Mouse (Mus musculus) spleen, embryonic (tissue): ENCODE results near the gene 3110009E18Rik.

Source experiments
- CTCF ChIA-PET: fragments of 350-600 bp; sonication (Branson Sonifier 250); formaldehyde crosslinking; loops from one replicate; lab custom pipeline; 2022; lab: Charles Lee

Gene 3110009E18Rik

GRCm38 (mm10) chr1:120138923-120139540, 18.0 kb downstream of the 3110009E18Rik start:
- CTCF ChIA-PET = no interaction called here

DNA sequence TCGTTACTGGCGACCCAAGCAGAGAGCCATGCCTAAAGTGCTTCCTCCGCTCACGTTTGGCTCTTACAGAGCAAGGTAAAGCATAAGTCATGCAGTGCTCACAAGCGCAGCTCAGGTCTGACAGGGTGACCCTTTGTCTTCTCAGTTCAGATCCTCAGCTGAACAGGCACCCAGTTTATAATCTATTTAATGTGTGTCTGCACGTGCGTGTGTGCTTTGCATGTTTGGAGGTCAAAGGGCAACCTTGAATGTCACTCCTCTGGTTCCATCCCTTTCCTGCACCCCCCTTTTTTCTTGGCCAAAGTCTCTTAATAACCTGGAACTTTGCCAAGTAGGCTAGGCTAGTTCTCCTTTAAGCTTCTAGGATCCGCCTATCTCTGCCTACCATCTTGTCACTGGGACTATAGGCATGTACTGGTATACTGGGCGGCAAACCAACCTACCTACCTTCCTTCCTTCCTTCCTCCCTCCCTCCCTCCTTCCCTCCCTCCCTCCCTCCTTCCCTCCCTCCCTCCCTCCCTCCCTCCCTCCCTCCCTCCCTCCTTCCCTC, 19.2 kb downstream of the 3110009E18Rik start:
- CTCF ChIA-PET = no interaction called here

DNA sequence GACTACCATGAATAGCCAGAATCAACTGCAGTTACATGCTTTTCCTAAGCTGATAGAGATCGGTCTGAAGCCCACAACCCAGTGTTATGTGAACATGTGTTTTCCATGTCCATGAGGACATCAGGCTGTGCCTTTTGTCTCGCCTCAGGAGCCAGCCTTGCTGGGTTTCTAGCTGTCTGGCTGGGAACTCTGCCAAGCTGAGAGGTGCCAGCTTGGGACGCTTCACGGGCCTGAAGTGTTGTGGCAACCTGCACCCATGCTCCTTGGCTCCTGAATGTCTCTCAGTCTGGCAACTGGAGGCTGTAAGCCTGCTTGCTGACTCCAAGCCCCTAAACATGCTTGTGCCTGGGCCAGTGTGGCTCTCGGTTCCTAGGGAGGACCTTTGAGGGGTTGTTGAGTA, 21.6 kb downstream of the 3110009E18Rik start:
- CTCF ChIA-PET = no interaction called here

- CTCF ChIA-PET = no interaction called here
These were observed 24.7 kb downstream of the 3110009E18Rik start for GRCm38 (mm10) chr1:120145527-120146216.

DNA sequence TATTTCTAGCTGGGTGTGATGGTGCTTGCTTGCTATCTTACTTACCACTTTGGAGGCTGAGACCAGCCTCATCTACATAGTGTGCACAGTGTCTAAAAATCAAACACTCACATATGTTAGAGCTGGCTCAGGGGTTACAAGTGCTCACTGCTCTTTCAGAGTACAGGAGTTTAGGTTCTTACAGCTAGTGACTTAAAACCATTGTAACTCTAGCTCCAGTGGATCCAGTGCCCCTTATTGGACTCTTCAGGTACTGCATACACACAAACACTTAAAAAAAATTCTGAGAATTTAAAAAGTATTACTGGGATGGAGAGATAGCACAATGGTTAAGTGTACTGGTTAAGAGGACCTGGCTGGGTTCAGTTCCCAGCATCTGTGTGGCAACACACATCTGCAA, 26.0 kb downstream of the 3110009E18Rik start:
- CTCF ChIA-PET = interaction anchor here (0.7 kb wide), 1 partner anchor 9 kb away, joined by 3 read pairs; no protein-coding TSS in a partner anchor

- CTCF ChIA-PET = no interaction called here
These were observed 33.2 kb downstream of the 3110009E18Rik start for GRCm38 (mm10) chr1:120154232-120154631.

DNA sequence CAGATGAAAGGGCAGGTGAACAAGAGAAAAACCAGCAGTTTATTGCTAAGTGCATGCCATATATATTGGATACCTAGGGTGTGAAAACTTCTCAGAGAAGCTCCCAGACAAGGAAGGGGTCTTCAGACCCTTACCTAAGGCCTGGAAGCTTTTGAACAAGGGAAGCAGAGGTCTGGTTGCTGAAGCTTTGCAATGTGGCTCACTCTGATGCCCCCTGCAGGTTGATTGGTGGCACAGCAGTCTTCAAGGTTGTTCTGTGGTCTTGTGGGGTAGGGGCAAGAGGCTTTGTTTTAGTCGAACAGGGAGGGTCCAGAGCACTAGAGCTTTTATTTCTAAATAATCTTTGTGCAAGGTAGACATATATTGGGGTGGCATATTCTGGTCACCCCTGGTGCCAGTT, 34.3 kb downstream of the 3110009E18Rik start:
- CTCF ChIA-PET = no interaction called here

GRCm38 (mm10) chr1:120158474-120159127, 37.6 kb downstream of the 3110009E18Rik start:
- CTCF ChIA-PET = no interaction called here

GRCm38 (mm10) chr1:120161502-120161901, 40.5 kb downstream of the 3110009E18Rik start:
- CTCF ChIA-PET = no interaction called here

GRCm38 (mm10) chr1:120162616-120163015, 41.6 kb downstream of the 3110009E18Rik start:
- CTCF ChIA-PET = interaction anchor here (0.6 kb wide), 1 partner anchor 8 kb away, joined by 3 read pairs; no protein-coding TSS in a partner anchor

GRCm38 (mm10) chr1:120168016-120168415, 47.0 kb downstream of the 3110009E18Rik start:
- CTCF ChIA-PET = no interaction called here

GRCm38 (mm10) chr1:120168674-120169073, 47.7 kb downstream of the 3110009E18Rik start:
- CTCF ChIA-PET = no interaction called here

DNA sequence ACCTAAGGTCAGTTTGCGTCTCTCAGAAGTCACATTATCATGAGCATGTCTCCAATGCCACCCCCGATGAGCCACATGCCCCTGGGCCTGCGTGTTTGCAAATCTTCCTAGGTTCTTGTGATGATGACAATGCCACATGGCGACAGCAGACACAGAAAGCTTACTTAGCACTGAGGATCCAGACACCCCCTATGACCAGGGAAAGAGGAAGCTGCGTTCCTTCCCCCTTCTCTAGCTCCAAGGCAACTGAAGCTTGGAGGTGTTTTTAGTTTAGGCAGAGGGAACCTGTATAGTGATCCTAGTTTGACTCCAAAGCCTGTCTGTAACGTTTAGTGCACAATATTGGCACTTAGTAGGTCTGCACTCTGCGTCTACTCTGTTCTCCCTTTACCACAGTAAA, 49.3 kb downstream of the 3110009E18Rik start:
- CTCF ChIA-PET = interaction anchor here (0.8 kb wide), 1 partner anchor 258 kb away, joined by 6 read pairs; no protein-coding TSS in a partner anchor

DNA sequence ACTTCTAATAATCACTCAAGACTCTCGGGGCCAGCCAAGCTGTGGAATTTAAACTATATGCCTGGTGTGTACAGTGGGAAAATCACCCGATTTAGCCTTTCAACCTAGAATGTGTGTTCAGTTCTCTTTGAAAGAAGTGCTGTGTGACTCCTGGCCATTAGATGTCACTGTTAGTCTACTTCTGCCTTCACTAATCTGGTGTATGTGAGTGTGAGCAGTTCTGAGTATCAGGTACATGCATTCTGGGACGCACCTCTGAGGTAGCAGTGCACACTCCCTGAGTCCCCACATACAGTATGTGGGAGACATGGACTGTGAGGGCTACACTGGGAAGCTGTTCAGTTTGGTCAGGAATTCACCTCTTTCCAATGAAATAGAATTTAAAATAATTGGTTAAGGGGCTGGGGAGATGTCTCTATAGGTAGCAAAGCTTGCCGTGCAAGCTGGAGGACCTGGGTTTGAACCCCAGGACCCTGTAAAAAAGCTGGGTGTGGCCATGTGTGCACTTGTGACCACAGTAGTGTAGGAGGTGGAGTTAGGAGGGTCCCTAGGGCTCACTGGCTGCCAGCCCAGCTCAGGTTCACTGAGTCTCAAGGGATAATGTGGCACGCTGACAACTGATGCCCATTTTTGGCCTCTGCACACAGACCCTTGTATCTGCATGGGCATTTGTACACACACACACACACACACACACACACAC, 51.0 kb downstream of the 3110009E18Rik start:
- CTCF ChIA-PET = interaction anchor here (0.6 kb wide), 1 partner anchor 418 kb away, joined by 8 read pairs; no protein-coding TSS in a partner anchor

GRCm38 (mm10) chr1:120174991-120175390, 54.0 kb downstream of the 3110009E18Rik start:
- CTCF ChIA-PET = interaction anchor here (1.4 kb wide), 1 partner anchor 15 kb away, joined by 4 read pairs; no protein-coding TSS in a partner anchor

GRCm38 (mm10) chr1:120176313-120176712, 55.3 kb downstream of the 3110009E18Rik start:
- CTCF ChIA-PET = no interaction called here

- CTCF ChIA-PET = no interaction called here
These were observed 56.2 kb downstream of the 3110009E18Rik start for GRCm38 (mm10) chr1:120177141-120177540.

DNA sequence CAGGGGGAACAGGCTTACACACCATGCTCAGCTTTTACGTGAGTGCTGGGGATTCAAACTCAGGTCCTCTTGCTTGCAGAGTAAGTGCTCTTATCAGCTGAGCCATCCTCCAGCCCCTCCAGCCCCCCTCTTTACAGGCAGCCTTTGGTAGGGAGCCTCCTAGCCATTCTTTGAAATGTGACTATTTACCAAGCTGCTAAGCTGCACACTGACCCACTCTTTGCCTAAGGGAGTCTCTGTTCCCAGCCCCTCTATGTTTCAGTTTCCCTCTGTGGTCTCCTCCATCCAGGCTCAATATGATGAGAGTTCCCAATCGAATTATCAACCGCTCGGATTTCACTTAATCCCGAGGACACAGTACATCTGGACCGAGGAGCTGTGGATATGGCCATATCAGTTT, 65.2 kb downstream of the 3110009E18Rik start:
- CTCF ChIA-PET = no interaction called here

DNA sequence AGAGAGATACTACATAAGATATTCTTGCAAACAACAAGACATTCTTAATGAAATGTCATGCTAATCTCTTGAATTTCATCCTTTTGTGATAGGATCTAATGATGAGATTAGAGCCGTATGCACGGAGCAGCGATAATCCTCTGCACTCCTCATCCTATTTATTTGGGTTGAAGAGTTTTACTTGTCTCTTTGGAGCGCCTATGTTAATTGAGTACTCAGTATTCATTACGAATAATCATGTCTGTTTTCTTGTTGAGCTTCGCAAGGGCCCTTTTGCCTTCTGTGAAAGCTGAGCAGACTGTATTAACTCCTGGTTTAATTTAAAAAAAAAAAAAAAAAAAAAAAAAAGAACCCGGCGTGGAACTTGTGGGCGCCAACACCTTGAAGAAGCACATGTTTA, 65.7 kb downstream of the 3110009E18Rik start:
- CTCF ChIA-PET = no interaction called here

GRCm38 (mm10) chr1:120187059-120187458, 66.1 kb downstream of the 3110009E18Rik start:
- CTCF ChIA-PET = no interaction called here

DNA sequence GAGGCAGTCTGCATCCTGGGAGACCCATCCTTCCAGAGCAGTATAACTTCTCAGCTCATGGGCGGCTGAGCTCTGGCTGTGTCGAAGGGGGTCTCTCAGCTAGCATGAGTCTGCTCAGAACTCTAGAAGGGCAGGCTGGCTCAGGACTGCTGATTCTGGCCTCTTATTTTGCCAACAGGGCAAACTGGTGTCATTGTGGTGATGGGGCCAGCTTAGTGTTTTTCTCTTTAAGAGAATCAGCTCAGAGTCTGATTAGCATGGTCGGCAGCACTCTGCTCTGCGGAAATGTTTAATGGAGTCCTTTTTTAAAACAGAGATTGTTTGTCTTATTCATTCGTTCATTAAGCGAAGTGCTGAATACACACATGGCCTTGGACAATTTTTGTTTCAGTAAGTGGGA, 68.2 kb downstream of the 3110009E18Rik start:
- CTCF ChIA-PET = no interaction called here
